Comparison of ENCODE assay signal across 11 mouse cellular contexts in genomic region chr5:27029784-27030183, GRCm38 (mm10).
DNase-seq lines count a peak whose midpoint lies in the region; ATAC-seq and TF ChIP-seq lines count a peak whose summit lies in the region.
"Had no signal": no experiment of that assay in that cellular context is flagged by ENCODE, and none has a peak within 500 bp of the region (broad histone marks: within the 10 kb centered on the region; RNA-seq: fewer than 3 reads in every experiment).

No protein-coding gene starts in this region.

- ATAC-seq in frontal cortex, adult (ENCODE audit: low TSS enrichment), result peak; percentile 93
- no peak for ATAC-seq in lung, embryonic 14.5 days (ENCODE audit: insufficient read depth)
- ATAC-seq in midbrain, postnatal 0 days (ENCODE audit: low FRiP score), result no peak
- ATAC-seq: hindbrain, embryonic 16.5 days had no signal

- peak; percentile 33; the same call in 1 of the 2 replicates for TF ChIP-seq CTCF in lung, embryonic 14.5 days (IDR thresholded peaks at IDR 0.05; ENCODE audit: low read depth)
- peak; percentile 62 for TF ChIP-seq CTCF in midbrain, postnatal 0 days (IDR thresholded peaks at IDR 0.05)

- H3K4me1 ChIP-seq in lung, embryonic 14.5 days (ENCODE audit: insufficient read depth), result no peaks in the 10 kb centered on the region
- H3K4me1 ChIP-seq in midbrain, postnatal 0 days (ENCODE audit: insufficient read depth, low read length), result no peaks in the 10 kb centered on the region

- H3K4me2 ChIP-seq in lung, embryonic 14.5 days, result no peak overlapping the region
- H3K4me2 ChIP-seq in midbrain, postnatal 0 days (ENCODE audit: low read depth, low read length, poor library complexity, severe bottlenecking), result no peak overlapping the region

- no peaks in the 10 kb centered on the region for H3K27me3 ChIP-seq in lung, embryonic 14.5 days (ENCODE audit: insufficient read depth, low read length)
- H3K27me3 ChIP-seq in midbrain, postnatal 0 days (ENCODE audit: insufficient read depth, low read length), result no peaks in the 10 kb centered on the region

- WGBS in lung, embryonic 14.5 days, result 10% methylated on average over 5 of the region's 5 CpGs
- 19% methylated on average over 5 of the region's 5 CpGs for WGBS in midbrain, postnatal 0 days

- DNase-seq in frontal cortex, postnatal 10 days (ENCODE audit: low spot score in 2 of 2), result no peak
- DNase-seq in lung, embryonic 14.5 days, result peak; percentile 21
- no peak for DNase-seq in lung, postnatal 14 days
- DNase-seq in adrenal gland, postnatal 36 days, result peak; percentile 16 to 32
- DNase-seq in midbrain, postnatal 0 days (ENCODE audit: low spot score), result peak; percentile 46
- no peak for DNase-seq in urinary bladder, postnatal 4 days (ENCODE audit: low spot score in 2 of 2)
- DNase-seq in right cerebral cortex, adult 18-20 months, result no peak
- DNase-seq: right cerebral cortex, postnatal 25 days had no signal

- H3K4me3 ChIP-seq in lung, embryonic 14.5 days (ENCODE audit: low read depth, low read length), result no peak overlapping the region
- no peak overlapping the region for H3K4me3 ChIP-seq in midbrain, postnatal 0 days (ENCODE audit: low read depth, low read length)

- no peaks in the 10 kb centered on the region for H3K9me3 ChIP-seq in lung, embryonic 14.5 days (ENCODE audit: low read depth, low read length)
- H3K9me3 ChIP-seq in midbrain, postnatal 0 days (ENCODE audit: low read length), result no peaks in the 10 kb centered on the region

- H3K9ac ChIP-seq in lung, embryonic 14.5 days, result no peak overlapping the region
- no peak overlapping the region for H3K9ac ChIP-seq in midbrain, postnatal 0 days (replicated peaks; ENCODE audit: low read length, poor library complexity, severe bottlenecking)

- no peak overlapping the region for H3K27ac ChIP-seq in lung, embryonic 14.5 days (ENCODE audit: low read depth)
- no peak overlapping the region for H3K27ac ChIP-seq in midbrain, postnatal 0 days (ENCODE audit: low read depth, low read length)
- H3K27ac ChIP-seq: macrophage had no signal

- H3K36me3 ChIP-seq in lung, embryonic 14.5 days (ENCODE audit: insufficient read depth), result no peaks in the 10 kb centered on the region
- H3K36me3 ChIP-seq in midbrain, postnatal 0 days (ENCODE audit: insufficient read depth, low read length), result no peaks in the 10 kb centered on the region

Comparison
In these comparisons a context has a peak if more than half of its experiments do, and no peak if none do; other contexts are left out.
1. DNase-seq: peak in lung, embryonic 14.5 days (single experiment), adrenal gland, postnatal 36 days (2 of 2) and midbrain, postnatal 0 days (single experiment); none in frontal cortex, postnatal 10 days (0 of 2), lung, postnatal 14 days (single experiment), urinary bladder, postnatal 4 days (0 of 2) and right cerebral cortex, adult 18-20 months (single experiment).